Mouse (Mus musculus): ENCODE measurements at regions not wholly inside any gene's neighbourhood (a gene's known extent, or its start where the extent isn't known, plus 50 kb on each side); places are given as distances from the start of the nearest gene placed in this dataset.

DNA sequence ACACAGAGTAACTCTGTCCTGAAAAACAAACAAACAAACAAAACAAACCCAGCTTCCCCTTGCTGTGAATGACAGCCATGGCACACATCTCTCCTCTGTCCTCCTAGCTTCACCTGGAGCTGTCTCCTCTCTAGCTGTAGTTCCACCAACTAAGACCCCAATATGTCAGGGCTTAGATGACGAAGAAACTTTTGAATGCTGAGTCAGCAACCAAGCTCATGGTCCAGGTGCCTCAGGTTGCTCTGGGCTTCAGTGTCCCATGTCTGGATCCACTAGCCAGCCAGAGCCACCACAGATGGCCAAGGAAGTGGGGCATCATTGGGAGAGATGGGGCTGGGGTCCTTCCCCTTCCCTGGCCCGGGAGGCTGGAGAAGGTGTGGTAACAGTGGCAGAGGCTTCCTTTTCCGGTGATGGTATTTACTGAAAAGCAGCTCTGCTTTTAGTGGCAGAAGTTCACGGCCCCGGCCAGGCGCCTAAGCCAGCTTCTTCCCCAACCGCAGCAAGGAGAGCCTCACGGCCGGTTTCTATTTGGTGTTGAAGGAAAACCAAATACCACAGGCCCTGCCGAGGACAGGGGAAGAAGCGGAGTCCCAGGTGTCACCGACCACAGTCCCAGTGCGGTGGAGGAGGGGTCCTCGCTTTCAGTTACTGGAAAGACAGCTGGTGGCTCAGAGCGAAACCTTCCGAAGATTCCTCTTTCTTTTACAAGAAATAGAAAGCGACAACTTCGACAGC, 115.0 kb upstream of the Tmem189 start:
- peaks cover 7% of the 10 kb centered on the region for H3K4me1 ChIP-seq
- no peaks in the 10 kb centered on the region for H3K9me3 ChIP-seq
- no peak overlapping the region for H3K9ac ChIP-seq
- WGBS = 75% methylated on average over 18 of the region's 18 CpGs
- H3K4me2 ChIP-seq = no peak overlapping the region
- no peak overlapping the region for H3K4me3 ChIP-seq (replicated peaks)
- no peaks in the 10 kb centered on the region for H3K27me3 ChIP-seq
- no peak overlapping the region for H3K27ac ChIP-seq
- no peak for ATAC-seq (ENCODE audit: low FRiP score)
- no peaks in the 10 kb centered on the region for H3K36me3 ChIP-seq (replicated peaks)

DNA sequence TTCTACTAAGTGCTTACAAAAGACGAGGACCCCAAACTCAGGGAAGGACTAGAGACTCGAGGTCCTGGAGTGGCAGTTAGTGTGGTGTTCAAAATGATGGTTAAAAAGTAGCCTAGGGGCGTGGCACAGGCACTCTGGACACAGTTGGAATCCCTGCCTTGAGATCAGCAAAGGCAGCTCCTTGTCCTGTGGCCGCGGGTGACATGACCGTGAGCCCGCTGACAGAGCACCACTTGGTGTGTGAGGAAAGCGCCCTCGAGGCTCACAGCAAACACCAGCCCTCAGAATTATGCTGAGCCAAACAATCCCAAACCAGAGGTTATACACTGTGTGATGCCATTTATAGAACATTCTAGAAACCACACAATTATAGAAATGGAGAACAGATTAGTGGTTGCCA, 112.9 kb upstream of the Tmem189 start:
- Histone ChIP-seq H3K4me1 (peaks cover 7% of the 10 kb centered on the region), H3K9ac (no peak overlapping the region), H3K9me3 (no peaks in the 10 kb centered on the region), H3K4me2 (no peak overlapping the region), H3K36me3 (replicated peaks) (no peaks in the 10 kb centered on the region), H3K27ac (no peak overlapping the region), H3K27me3 (no peaks in the 10 kb centered on the region), H3K4me3 (replicated peaks) (no peak overlapping the region)
- no peak for ATAC-seq (ENCODE audit: low FRiP score)
- 83% methylated on average over 9 of the region's 9 CpGs for WGBS

DNA sequence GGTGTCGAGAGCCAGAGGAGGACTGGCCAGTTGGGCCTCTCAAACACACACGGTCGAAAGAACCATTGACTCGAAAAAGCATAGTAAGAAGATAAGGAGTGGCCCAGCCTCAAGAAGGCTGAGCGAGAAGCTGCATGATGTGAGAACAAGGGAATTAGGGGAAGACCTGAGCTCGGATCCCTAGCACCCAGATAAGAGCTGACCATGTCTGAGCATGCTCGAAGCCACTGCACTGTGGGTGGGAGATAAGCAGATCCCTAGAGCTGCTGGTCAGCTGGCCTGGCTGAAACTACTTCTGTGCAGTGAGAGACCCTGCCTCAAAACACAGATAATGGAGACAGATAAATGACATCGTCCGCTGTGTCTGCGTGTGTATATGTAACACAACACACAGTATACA, 111.8 kb upstream of the Tmem189 start:
- no peak overlapping the region for H3K4me2 ChIP-seq
- H3K4me1 ChIP-seq = peaks cover 7% of the 10 kb centered on the region
- H3K27ac ChIP-seq = no peak overlapping the region
- no peaks in the 10 kb centered on the region for H3K9me3 ChIP-seq
- no peak for ATAC-seq (ENCODE audit: low FRiP score)
- no peak overlapping the region for H3K4me3 ChIP-seq (replicated peaks)
- no peak overlapping the region for H3K9ac ChIP-seq
- 88% methylated on average over 10 of the region's 10 CpGs for WGBS
- H3K27me3 ChIP-seq = no peaks in the 10 kb centered on the region
- no peaks in the 10 kb centered on the region for H3K36me3 ChIP-seq (replicated peaks)

DNA sequence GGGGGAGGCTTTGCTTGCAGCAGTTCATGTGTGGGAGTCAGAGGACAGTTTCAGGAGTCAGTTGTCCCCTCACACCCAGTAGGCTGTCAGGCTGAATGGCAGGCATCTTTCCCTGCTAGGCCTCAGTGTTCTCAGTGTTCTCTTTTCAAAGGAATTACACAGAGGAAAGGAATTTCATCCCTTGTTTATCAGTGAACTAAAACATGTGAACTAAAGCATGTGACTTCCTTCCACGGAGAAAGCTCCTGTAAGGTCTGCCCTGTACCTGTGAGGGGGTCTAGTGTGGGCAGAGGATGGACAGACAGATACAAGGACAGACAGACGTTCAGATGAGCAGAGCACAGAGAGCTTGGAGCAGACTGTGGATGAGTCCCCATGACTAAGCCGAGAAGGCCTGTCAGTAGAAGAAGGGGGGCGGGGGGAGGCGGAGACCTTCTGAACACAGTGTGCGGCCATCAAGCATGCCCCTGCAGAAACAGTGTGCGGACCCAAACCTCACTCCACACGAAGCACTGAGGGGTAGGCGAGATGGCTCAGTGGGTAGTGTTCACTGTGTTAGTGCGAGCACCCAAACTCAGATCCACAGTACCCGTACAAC, 111.1 kb upstream of the Tmem189 start:
- 73% methylated on average over 11 of the region's 11 CpGs for WGBS
- ATAC-seq (ENCODE audit: low FRiP score) = no peak

DNA sequence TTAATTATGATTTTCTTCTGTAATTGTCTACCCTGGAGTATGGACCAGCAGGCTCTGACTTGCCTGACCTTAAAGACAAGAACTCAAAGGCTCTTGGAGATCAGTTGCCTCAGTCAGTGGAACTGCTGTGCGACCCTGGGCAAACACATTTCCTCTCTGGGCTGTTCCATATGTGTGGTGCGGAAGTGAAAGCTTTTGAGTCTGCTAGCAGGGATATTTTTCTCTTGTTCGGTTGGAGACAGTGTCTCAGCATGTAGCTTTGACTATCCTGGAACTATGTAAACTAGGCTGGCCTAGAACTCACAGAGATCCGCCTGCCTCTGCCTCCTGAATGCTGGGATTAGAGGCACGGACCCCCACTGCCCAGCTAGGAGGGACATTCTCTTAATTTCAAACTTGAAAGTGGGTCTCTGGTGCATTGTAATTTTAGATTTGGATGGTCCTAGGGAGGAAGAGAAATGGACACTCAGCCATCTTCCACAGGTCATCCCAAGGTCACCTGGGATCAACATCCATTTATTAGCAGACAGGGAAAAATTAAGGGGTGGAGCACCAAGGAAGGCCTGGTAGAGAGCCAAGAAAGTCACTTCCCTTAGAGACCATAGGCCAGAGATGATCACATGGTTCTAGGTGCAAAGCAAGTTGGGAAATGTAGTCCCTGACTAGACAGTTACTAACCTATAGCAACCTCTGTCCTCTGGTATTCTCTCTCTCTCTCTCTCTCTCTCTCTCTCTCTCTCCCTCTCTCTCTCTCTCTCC, 110.2 kb upstream of the Tmem189 start:
- Histone ChIP-seq H3K4me1 (peaks cover 7% of the 10 kb centered on the region), H3K27me3 (no peaks in the 10 kb centered on the region), H3K9ac (no peak overlapping the region), H3K36me3 (replicated peaks) (no peaks in the 10 kb centered on the region), H3K4me2 (no peak overlapping the region), H3K27ac (no peak overlapping the region), H3K4me3 (replicated peaks) (no peak overlapping the region), H3K9me3 (no peaks in the 10 kb centered on the region)
- ATAC-seq (ENCODE audit: low FRiP score) = no peak
- 86% methylated on average over 5 of the region's 5 CpGs for WGBS

More for the DNA sequence above, 111.1 kb upstream of the Tmem189 start:
- H3K4me3 ChIP-seq (replicated peaks) = no peak overlapping the region
- H3K9ac ChIP-seq = no peak overlapping the region
- H3K4me2 ChIP-seq = no peak overlapping the region
- H3K9me3 ChIP-seq = no peaks in the 10 kb centered on the region
- no peaks in the 10 kb centered on the region for H3K36me3 ChIP-seq (replicated peaks)
- H3K27ac ChIP-seq = 0 out of 2 replicates have a peak overlapping the region, but pooled peaks have one; percentile 5
- peaks cover 7% of the 10 kb centered on the region for H3K4me1 ChIP-seq
- H3K27me3 ChIP-seq = no peaks in the 10 kb centered on the region

DNA sequence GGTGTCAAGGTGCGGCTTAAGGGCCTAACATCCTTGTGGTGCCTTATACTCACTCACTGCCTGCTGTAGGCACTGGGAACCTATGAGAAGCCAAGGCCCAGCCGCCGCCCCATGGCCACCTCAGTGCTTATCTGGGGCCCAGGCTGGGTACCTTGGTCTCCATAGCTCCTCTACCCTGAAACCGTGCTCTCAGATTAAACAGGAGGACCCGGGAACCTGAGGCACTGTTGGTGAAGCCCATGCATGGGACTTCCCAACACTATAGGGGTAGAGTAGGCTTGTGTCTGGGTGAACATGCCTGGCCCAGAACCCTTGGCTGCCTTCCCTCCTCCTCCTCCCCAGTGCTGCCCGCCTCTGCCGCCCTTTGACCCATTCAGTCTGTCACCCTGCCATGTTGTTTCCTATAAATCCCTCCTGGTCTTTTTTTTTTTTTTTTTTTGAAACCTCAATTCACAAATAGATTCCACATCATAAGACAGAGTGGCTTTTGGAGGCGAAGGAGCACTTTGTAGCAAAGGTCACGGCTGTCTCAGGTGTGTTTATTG, 109.4 kb upstream of the Tmem189 start:
- no peaks in the 10 kb centered on the region for H3K9me3 ChIP-seq
- WGBS = 87% methylated on average over 9 of the region's 9 CpGs
- no peak overlapping the region for H3K27ac ChIP-seq
- H3K9ac ChIP-seq = no peak overlapping the region
- no peak overlapping the region for H3K4me3 ChIP-seq (replicated peaks)
- no peak overlapping the region for H3K4me2 ChIP-seq
- peaks cover 7% of the 10 kb centered on the region for H3K4me1 ChIP-seq
- no peaks in the 10 kb centered on the region for H3K36me3 ChIP-seq (replicated peaks)
- ATAC-seq (ENCODE audit: low FRiP score) = no peak
- no peaks in the 10 kb centered on the region for H3K27me3 ChIP-seq

DNA sequence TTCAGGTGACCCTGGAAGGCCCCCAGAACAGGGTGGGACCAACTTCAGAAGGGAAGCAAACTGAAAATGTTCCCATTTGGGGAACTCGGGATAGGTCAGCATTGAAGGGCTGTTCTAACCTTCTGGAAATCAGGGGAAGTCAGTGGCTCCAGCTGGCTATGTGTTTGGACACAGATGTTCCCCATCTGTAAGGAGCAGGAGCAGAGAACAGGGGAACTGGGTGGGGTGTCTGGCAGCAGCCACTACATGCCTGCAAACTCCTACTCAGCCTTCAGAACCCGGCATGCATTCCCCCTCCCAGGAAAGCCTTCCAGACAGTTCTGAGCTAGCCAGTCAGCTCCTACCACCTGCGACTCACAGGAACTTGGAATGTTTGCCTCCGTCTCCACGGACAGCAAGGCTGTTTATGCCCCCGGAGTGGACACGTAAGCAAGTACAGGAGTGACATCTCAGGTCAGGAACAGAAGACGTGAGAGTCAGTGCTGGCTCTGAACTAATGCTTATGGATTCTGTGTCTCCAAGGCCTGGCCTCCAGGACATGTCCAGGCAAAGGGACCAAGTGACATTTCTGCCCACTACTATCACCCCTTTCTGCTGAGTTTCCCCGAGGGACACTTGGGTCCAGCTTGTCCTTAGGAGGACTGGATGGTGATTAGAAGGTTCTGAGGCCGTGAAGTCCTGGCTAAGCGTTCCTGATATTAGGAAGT, 108.6 kb upstream of the Tmem189 start:
- no peak overlapping the region for H3K4me3 ChIP-seq (replicated peaks)
- H3K9ac ChIP-seq = no peak overlapping the region

DNA sequence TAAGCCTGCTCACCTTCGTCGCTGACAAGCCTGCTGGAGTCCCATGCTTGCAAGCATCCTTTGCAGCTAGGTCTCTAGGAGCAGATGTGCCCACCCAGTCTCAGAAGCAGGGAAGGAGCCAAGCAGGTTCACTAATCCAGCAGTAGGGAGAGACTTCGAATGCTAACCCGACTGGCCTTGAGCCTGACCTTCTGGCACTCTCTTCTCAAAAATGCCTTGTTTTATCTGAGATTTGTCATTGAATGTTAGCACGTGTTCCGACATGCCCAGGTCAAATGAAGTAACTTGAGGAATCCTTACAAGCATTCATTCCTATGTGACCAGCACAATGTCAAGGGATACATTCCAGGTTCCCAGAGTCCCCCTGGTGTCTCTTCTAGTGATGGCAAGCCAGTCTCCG, 105.9 kb upstream of the Tmem189 start:
- Histone ChIP-seq H3K4me3 (replicated peaks) (no peak overlapping the region), H3K36me3 (replicated peaks) (no peaks in the 10 kb centered on the region), H3K9ac (no peak overlapping the region), H3K4me1 (peaks cover under 1% of the 10 kb centered on the region; the same call in 1 of the 2 replicates), H3K9me3 (no peaks in the 10 kb centered on the region), H3K4me2 (no peak overlapping the region), H3K27ac (no peak overlapping the region), H3K27me3 (0 out of 2 replicates have a peak, but pooled peaks cover 4% of the 10 kb centered on the region)
- ATAC-seq (ENCODE audit: low FRiP score) = no peak
- 88% methylated on average over 7 of the region's 7 CpGs for WGBS

More for the DNA sequence above, 108.6 kb upstream of the Tmem189 start:
- no peak for ATAC-seq (ENCODE audit: low FRiP score)
- Histone ChIP-seq H3K27me3 (no peaks in the 10 kb centered on the region), H3K9me3 (no peaks in the 10 kb centered on the region), H3K4me2 (no peak overlapping the region), H3K36me3 (replicated peaks) (no peaks in the 10 kb centered on the region), H3K27ac (no peak overlapping the region), H3K4me1 (peaks cover 7% of the 10 kb centered on the region)
- 86% methylated on average over 11 of the region's 11 CpGs for WGBS

DNA sequence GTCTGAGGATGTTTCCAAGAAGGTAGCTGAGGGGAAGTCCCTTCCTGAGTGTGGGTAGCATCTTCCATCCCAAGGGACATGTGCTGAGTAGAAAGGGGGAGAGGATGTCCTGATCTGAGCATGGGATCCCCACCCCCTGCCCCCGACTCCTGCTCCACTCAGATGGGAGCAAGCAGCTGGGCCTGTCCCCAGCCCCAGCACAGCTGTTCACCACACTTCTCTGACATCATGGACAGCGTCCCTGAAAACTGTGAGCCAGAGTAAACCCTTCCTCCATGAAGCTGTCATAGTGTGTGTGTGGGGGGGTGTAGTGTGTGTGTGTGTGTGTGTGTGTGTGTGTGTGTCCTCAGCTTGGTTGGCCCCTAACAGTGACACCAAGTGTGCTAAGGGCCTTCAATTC, 104.3 kb upstream of the Tmem189 start:
- Histone ChIP-seq H3K36me3 (replicated peaks) (no peaks in the 10 kb centered on the region), H3K9ac (no peak overlapping the region), H3K27ac (no peak overlapping the region), H3K4me2 (no peak overlapping the region), H3K27me3 (0 out of 2 replicates have a peak, but pooled peaks cover 5% of the 10 kb centered on the region), H3K4me3 (replicated peaks) (no peak overlapping the region), H3K4me1 (no peaks in the 10 kb centered on the region), H3K9me3 (no peaks in the 10 kb centered on the region)
- no peak for ATAC-seq (ENCODE audit: low FRiP score)
- WGBS = 84% methylated on average over 2 of the region's 2 CpGs

DNA sequence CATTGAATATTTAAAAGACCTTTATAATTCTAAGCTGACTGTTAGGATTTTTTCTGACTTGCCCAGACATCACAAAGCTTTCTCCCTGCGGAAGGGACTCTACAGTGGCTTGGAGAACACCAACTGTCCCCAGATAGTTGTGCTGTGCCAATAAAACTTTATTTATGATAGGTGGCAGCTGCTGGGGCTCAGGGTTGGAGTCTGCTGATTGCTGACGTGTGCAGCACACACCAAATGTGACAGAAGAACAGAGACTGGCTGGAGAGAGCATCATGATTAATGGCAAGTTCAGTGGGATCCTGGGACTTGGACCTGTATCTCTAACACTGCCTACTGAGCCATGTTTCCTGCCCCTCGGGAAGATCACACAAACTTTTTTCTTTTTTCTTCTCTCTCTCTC, 103.1 kb upstream of the Tmem189 start:
- no peak overlapping the region for H3K9ac ChIP-seq
- no peak overlapping the region for H3K4me3 ChIP-seq (replicated peaks)
- H3K9me3 ChIP-seq = no peaks in the 10 kb centered on the region
- WGBS = 61% methylated on average over 3 of the region's 3 CpGs
- no peak overlapping the region for H3K4me2 ChIP-seq
- H3K4me1 ChIP-seq = no peaks in the 10 kb centered on the region
- no peak overlapping the region for H3K27ac ChIP-seq
- ATAC-seq (ENCODE audit: low FRiP score) = no peak
- H3K36me3 ChIP-seq (replicated peaks) = no peaks in the 10 kb centered on the region
- 0 out of 2 replicates have a peak, but pooled peaks cover 5% of the 10 kb centered on the region for H3K27me3 ChIP-seq

DNA sequence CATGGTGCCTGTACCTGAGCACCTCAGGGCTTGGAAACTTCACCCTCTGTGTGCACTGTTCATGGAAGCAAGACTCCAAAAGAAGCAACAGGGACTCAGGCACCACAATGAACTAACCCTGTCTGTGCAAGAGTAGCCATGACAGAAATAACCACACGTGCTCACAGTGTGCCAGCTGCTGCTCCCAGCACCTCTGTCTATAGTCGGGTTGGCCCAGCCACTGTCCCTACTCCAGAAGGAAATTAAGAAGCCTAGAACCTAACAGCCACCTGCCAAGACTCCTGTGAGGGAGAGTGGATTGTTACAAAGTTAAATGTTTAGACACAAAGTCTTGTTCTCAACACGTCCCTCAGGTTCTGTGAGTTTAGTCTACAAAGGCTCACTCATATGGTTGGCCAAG, 102.7 kb upstream of the Tmem189 start:
- 0 out of 2 replicates have a peak, but pooled peaks cover 5% of the 10 kb centered on the region for H3K27me3 ChIP-seq
- H3K9me3 ChIP-seq = no peaks in the 10 kb centered on the region
- no peaks in the 10 kb centered on the region for H3K36me3 ChIP-seq (replicated peaks)
- no peak overlapping the region for H3K4me3 ChIP-seq (replicated peaks)
- H3K4me1 ChIP-seq = no peaks in the 10 kb centered on the region
- no peak overlapping the region for H3K27ac ChIP-seq
- no peak overlapping the region for H3K9ac ChIP-seq
- no peak for ATAC-seq (ENCODE audit: low FRiP score)
- WGBS = 54% methylated on average over 3 of the region's 3 CpGs
- H3K4me2 ChIP-seq = no peak overlapping the region

DNA sequence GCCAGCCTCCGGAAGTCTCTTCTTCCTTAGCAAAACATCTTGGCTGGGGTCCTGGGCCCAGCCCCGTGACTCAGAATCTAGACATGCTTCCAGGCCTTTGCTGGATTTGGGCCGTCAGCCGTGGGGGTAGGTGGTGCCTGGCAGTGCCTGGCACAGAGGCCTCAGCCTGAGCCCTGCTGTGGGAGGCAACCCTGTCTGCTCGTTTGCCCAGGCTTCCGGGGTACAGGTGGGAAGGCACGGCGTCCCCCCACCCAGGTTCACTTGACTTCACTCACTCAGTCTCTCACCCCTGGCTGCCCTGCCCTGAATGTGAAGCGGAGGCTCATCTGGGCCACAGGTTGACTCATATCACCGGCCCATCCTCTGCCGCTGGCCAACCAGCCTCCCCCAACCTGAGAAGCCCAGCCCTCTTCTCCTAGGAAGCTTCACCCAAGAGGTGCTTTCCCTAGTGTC, 99.9 kb upstream of the Tmem189 start:
- H3K9ac ChIP-seq = no peak overlapping the region
- H3K4me3 ChIP-seq (replicated peaks) = no peak overlapping the region
- H3K27ac ChIP-seq = no peak overlapping the region
- no peak overlapping the region for H3K4me2 ChIP-seq
- no peaks in the 10 kb centered on the region for H3K36me3 ChIP-seq (replicated peaks)
- H3K4me1 ChIP-seq = no peaks in the 10 kb centered on the region
- H3K9me3 ChIP-seq = no peaks in the 10 kb centered on the region
- no peak for ATAC-seq (ENCODE audit: low FRiP score)
- 89% methylated on average over 11 of the region's 11 CpGs for WGBS
- 0 out of 2 replicates have a peak, but pooled peaks cover 5% of the 10 kb centered on the region for H3K27me3 ChIP-seq

Data from forebrain, embryonic 12.5 days (tissue).